Mouse (Mus musculus) midbrain, postnatal 0 days (tissue): ENCODE results near the gene Pard3b. TPM values are rescaled to one million over a fixed set of nuclear protein-coding genes. Genes with fewer than 3 reads are reported as not detected.

Experiments used
- ATAC-seq: fragments of 200-750 bp; cut with Nextera tagmentation; 2 replicates; pipeline ENCODE4 v1.8.0; 2017; ENCODE audit warnings: moderate number of reproducible peaks, mild to moderate bottlenecking, moderate TSS enrichment, moderate library complexity; ENCODE audit not compliant: low FRiP score
- DNase-seq: peaks from one replicate; pipeline ENCODE4 v3.0.0-alpha.2; 2015; ENCODE audit warnings: low spot score
- H3K27ac ChIP-seq: fragments of 300-500 bp; sonication (generic); 2 replicates; pipeline ENCODE4 v1.5.1; 2014; ENCODE audit warnings: low read depth, mild to moderate bottlenecking, low read length, mixed read lengths
- H3K27me3 ChIP-seq: fragments of 300-500 bp; sonication (generic); 2 replicates; pipeline ENCODE4 v1.6.1; 2014; ENCODE audit warnings: low read length, control low read depth, mixed read lengths; ENCODE audit not compliant: insufficient read depth
- H3K36me3 ChIP-seq: fragments of 300-500 bp; sonication (generic); 2 replicates; pipeline ENCODE4 v1.6.1; 2014; ENCODE audit warnings: low read length, control low read depth, mixed read lengths; ENCODE audit not compliant: insufficient read depth
- H3K4me1 ChIP-seq: fragments of 300-500 bp; sonication (generic); 2 replicates; pipeline ENCODE4 v1.6.1; 2014; ENCODE audit warnings: mild to moderate bottlenecking, control low read depth, antibody characterized with exemption, low read length, mixed read lengths; ENCODE audit not compliant: insufficient read depth
- H3K4me2 ChIP-seq: fragments of 300-500 bp; sonication (generic); 2 replicates; pipeline ENCODE4 v1.6.1; 2014; ENCODE audit warnings: low read depth, mild to moderate bottlenecking, low read length, mixed read lengths; ENCODE audit not compliant: poor library complexity, severe bottlenecking
- H3K4me3 ChIP-seq: fragments of 300-500 bp; sonication (generic); 2 replicates; pipeline ENCODE4 v1.5.1; 2014; ENCODE audit warnings: low read depth, mild to moderate bottlenecking, low read length, moderate library complexity
- H3K9ac ChIP-seq: fragments of 300-500 bp; sonication (generic); replicated peaks from 2 replicates; pipeline ENCODE4 v1.6.1; 2014; ENCODE audit warnings: mild to moderate bottlenecking, low read length, moderate library complexity, mixed read lengths; ENCODE audit not compliant: poor library complexity, severe bottlenecking
- H3K9me3 ChIP-seq: fragments of 300-500 bp; sonication (generic); 2 replicates; pipeline ENCODE4 v1.6.1; 2016; ENCODE audit warnings: low read length, control low read depth
- CTCF ChIP-seq: IDR thresholded peaks from 2 replicates; pipeline ENCODE4 v1.5.1; 2016; ENCODE audit warnings: antibody characterized with exemption, mild to moderate bottlenecking
- WGBS: fragments of 180-500 bp; shearing (Covaris S2); extraction: QIAGEN DNeasy Blood & Tissue Kit; methylation state at CpG from one replicate; pipeline ENCODE4 v1.1.7; 2014; 5-methylcytosine and 5-hydroxymethylcytosine counted together
- polyA plus RNA-seq: library from polyadenylated mRNA; unstranded; fragments of >200 nt; fragmentation: Nextera tagmentation; extraction: Ambion mirVana; gene quantifications from 2 replicates; pipeline ENCODE4 v1.2.1, GENCODE M21; 2015
- total RNA-seq: library from RNA; depleted of rRNA; stranded (reverse); fragments of >200 nt; gene quantifications from 2 replicates; pipeline ENCODE4 v1.2.3, GENCODE M21; 2014

The Pard3b gene
- total and polyA plus RNA-seq, 2 experiments from 2014 or later: 5.3 to 7.0 TPM

DNA sequence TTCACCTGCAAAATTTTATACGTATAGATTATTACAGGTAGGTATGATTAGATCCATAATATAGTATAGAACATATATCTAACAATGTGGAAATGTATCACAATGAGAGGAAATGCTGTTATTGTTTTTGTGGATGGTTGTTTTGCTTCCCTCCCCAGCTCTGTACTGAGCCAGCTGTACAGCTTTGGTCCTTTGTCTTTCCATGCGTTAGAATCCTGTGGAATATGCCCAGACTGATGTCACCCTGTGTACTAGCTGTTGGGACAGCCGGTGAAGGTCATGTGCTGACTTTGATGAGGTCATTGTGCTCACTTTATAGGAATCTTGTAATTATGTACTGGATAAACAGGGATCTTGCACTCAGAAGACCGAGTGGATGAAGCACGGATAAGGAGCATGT is 286.9 kb downstream of the Pard3b start:
- no peaks in the 10 kb centered on the region for H3K36me3 ChIP-seq
- TF ChIP-seq CTCF: no peak
- DNase-seq: no peak
- H3K27me3 ChIP-seq: no peaks in the 10 kb centered on the region
- no peak overlapping the region for H3K9ac ChIP-seq
- H3K4me1 ChIP-seq: peaks cover 4% of the 10 kb centered on the region; the same call in 1 of the 2 replicates
- H3K9me3 ChIP-seq: no peaks in the 10 kb centered on the region
- H3K4me2 ChIP-seq: no peak overlapping the region
- 73% methylated on average over 5 of the region's 5 CpGs for WGBS
- no peak for ATAC-seq
- H3K27ac ChIP-seq: no peak overlapping the region
- H3K4me3 ChIP-seq: no peak overlapping the region

- Histone ChIP-seq H3K36me3 (no peaks in the 10 kb centered on the region), H3K9ac (no peak overlapping the region), H3K4me3 (no peak overlapping the region), H3K9me3 (no peaks in the 10 kb centered on the region), H3K27ac (no peak overlapping the region), H3K27me3 (no peaks in the 10 kb centered on the region), H3K4me1 (peaks cover 4% of the 10 kb centered on the region; the same call in 1 of the 2 replicates), H3K4me2 (no peak overlapping the region)
- ATAC-seq (no peak), DNase-seq (peak; percentile 32)
- 42% methylated on average over 7 of the region's 7 CpGs for WGBS
- no peak for TF ChIP-seq CTCF
Observed at GRCm38 (mm10) chr1:61928131-61928761, 289.6 kb downstream of the Pard3b start.

- no peak overlapping the region for H3K4me2 ChIP-seq
- no peak overlapping the region for H3K27ac ChIP-seq
- no peak for DNase-seq
- WGBS: 83% methylated on average over 2 of the region's 2 CpGs
- no peaks in the 10 kb centered on the region for H3K27me3 ChIP-seq
- no peaks in the 10 kb centered on the region for H3K36me3 ChIP-seq
- no peak overlapping the region for H3K4me3 ChIP-seq
- no peak overlapping the region for H3K9ac ChIP-seq
- no peak for ATAC-seq
- H3K4me1 ChIP-seq: no peaks in the 10 kb centered on the region
- TF ChIP-seq CTCF: no peak
- no peaks in the 10 kb centered on the region for H3K9me3 ChIP-seq
Observed at GRCm38 (mm10) chr1:61933574-61933973, 294.9 kb downstream of the Pard3b start.

- DNase-seq (no peak), ATAC-seq (no peak)
- Histone ChIP-seq H3K27ac (no peak overlapping the region), H3K4me3 (no peak overlapping the region), H3K9me3 (no peaks in the 10 kb centered on the region), H3K36me3 (no peaks in the 10 kb centered on the region), H3K27me3 (no peaks in the 10 kb centered on the region), H3K4me2 (no peak overlapping the region), H3K9ac (no peak overlapping the region), H3K4me1 (no peaks in the 10 kb centered on the region)
- no peak for TF ChIP-seq CTCF
- 91% methylated on average over 4 of the region's 4 CpGs for WGBS
Observed at GRCm38 (mm10) chr1:61934760-61935159, 296.1 kb downstream of the Pard3b start.

DNA sequence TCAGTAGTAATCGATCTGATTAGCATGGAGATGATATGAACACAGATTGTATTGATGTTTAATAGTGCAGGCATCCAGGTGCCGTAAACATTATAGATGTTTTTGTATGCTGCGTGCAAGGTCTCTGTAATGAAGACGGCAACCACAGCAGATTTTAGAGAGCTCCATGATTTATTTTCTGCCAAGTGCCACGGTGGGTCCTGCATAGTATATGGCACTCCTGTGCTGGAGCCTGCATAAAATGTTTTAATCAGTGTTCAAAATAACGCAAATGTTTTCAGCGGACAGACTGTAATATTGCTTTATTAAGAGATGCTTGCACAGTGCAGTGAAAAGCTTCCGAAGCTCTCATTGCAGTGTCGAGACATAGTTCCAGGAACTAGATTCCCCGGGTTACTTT is 301.3 kb downstream of the Pard3b start:
- Histone ChIP-seq H3K27me3 (no peaks in the 10 kb centered on the region), H3K9me3 (peaks cover 5% of the 10 kb centered on the region; the same call in 1 of the 2 replicates), H3K27ac (no peak overlapping the region), H3K36me3 (no peaks in the 10 kb centered on the region), H3K4me1 (no peaks in the 10 kb centered on the region), H3K4me3 (no peak overlapping the region), H3K4me2 (no peak overlapping the region), H3K9ac (no peak overlapping the region)
- TF ChIP-seq CTCF: no peak
- WGBS: 82% methylated on average over 10 of the region's 10 CpGs
- ATAC-seq (no peak), DNase-seq (no peak)

DNA sequence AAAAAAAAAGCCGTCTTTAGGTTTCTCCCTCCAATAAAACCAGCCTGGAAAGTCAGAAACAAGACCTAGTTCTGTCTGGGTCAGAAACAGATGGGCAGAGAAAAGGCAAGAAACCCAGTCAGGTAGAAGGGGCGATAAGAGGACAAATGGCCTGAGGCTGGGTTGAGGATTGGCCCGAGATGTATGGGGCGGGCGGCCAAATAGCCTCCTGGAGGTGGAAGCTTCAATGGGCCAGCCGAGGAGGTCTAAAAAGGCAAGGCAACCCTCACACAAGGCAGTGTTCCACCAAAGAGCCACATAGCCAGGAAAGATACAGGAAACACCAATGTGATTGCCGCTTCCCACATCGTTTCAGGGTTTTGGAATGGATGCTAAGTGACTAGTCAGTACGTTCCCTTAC is 322.9 kb downstream of the Pard3b start:
- ATAC-seq (no peak), DNase-seq (no peak)
- Histone ChIP-seq H3K27ac (no peak overlapping the region), H3K9me3 (no peaks in the 10 kb centered on the region), H3K9ac (no peak overlapping the region), H3K36me3 (no peaks in the 10 kb centered on the region), H3K27me3 (no peaks in the 10 kb centered on the region), H3K4me3 (no peak overlapping the region), H3K4me1 (no peaks in the 10 kb centered on the region), H3K4me2 (no peak overlapping the region)
- 95% methylated on average over 9 of the region's 9 CpGs for WGBS
- no peak for TF ChIP-seq CTCF
